9 mouse cellular contexts compared by ENCODE assay signal in genomic region chr4:57279229-57279628, GRCm38 (mm10). TPM values are rescaled to one million over a fixed set of nuclear protein-coding genes. Genes with fewer than 3 reads are reported as not detected.
DNase-seq lines count a peak whose midpoint lies in the region; ATAC-seq and TF ChIP-seq lines count a peak whose summit lies in the region.
"Had no signal": no experiment of that assay in that cellular context is flagged by ENCODE, and none has a peak within 500 bp of the region (broad histone marks: within the 10 kb centered on the region; RNA-seq: fewer than 3 reads in every experiment).

No protein-coding gene starts in this region.

- H3K4me1 ChIP-seq in liver, adult 2 months (ENCODE audit: control insufficient read depth, insufficient read depth, low read length): peaks cover 30% of the 10 kb centered on the region
- H3K4me1 ChIP-seq in liver, embryonic 11.5 days (replicated peaks; ENCODE audit: control insufficient read depth, insufficient read depth, low read length): no peaks in the 10 kb centered on the region
- peaks cover 5% of the 10 kb centered on the region; the same call in 1 of the 2 replicates for H3K4me1 ChIP-seq in midbrain, embryonic 16.5 days (ENCODE audit: control insufficient read depth, insufficient read depth, low read length)

- no peaks in the 10 kb centered on the region for H3K9me3 ChIP-seq in liver, embryonic 11.5 days (ENCODE audit: control insufficient read depth, low read length)
- no peaks in the 10 kb centered on the region for H3K9me3 ChIP-seq in midbrain, embryonic 16.5 days (replicated peaks; ENCODE audit: control insufficient read depth, low read length, poor library complexity, severe bottlenecking)
- H3K9me3 ChIP-seq: lung, embryonic 15.5 days had no signal

- no peaks in the 10 kb centered on the region for H3K36me3 ChIP-seq in liver, adult 2 months (ENCODE audit: control insufficient read depth, insufficient read depth, low read length)
- H3K36me3 ChIP-seq in liver, embryonic 11.5 days (ENCODE audit: control insufficient read depth, insufficient read depth, low read length): no peaks in the 10 kb centered on the region
- no peaks in the 10 kb centered on the region for H3K36me3 ChIP-seq in midbrain, embryonic 16.5 days (ENCODE audit: control insufficient read depth, insufficient read depth, low read length)
- H3K36me3 ChIP-seq: lung, embryonic 15.5 days had no signal

- peak overlapping the region; percentile 27; the same call in 1 of the 2 replicates for H3K9ac ChIP-seq in liver, adult 2 months (ENCODE audit: low read depth, low read length)
- no peak overlapping the region for H3K9ac ChIP-seq in liver, embryonic 11.5 days (ENCODE audit: low read depth, low read length)
- no peak overlapping the region for H3K9ac ChIP-seq in midbrain, embryonic 16.5 days (ENCODE audit: low read depth, low read length)
- H3K9ac ChIP-seq: lung, embryonic 15.5 days had no signal

- H3K4me3 ChIP-seq in liver, adult 2 months (ENCODE audit: insufficient read depth, low read depth, low read length): no peak overlapping the region
- H3K4me3 ChIP-seq in liver, embryonic 11.5 days (ENCODE audit: low read depth, low read length): no peak overlapping the region
- no peak overlapping the region for H3K4me3 ChIP-seq in midbrain, embryonic 16.5 days (ENCODE audit: low read depth, low read length)
- H3K4me3 ChIP-seq: lung, embryonic 15.5 days had no signal

- intact Hi-C loops in left cerebral cortex, postnatal 4 days (cut with DNase I): no loop called here

- no peak overlapping the region for H3K4me2 ChIP-seq in liver, embryonic 11.5 days
- H3K4me2 ChIP-seq in midbrain, embryonic 16.5 days (ENCODE audit: low read length): no peak overlapping the region

- no peak for DNase-seq in liver, adult 2 months (ENCODE audit: extremely low read depth, low read depth, low spot score)
- DNase-seq in liver, embryonic 11.5 days (ENCODE audit: low spot score): no peak
- peak; percentile 69 for DNase-seq in kidney, postnatal 14 days
- peak; percentile 49 for DNase-seq in urinary bladder, adult 2 months (ENCODE audit: low spot score)
- DNase-seq in spleen, adult 18-20 months: no peak
- no peak for DNase-seq in left cerebral cortex, postnatal 4 days

- H3K27ac ChIP-seq in liver, adult 2 months (replicated peaks; ENCODE audit: insufficient read depth, low read depth, low read length): 0 out of 2 replicates have a peak overlapping the region, but pooled peaks have one; percentile 34
- H3K27ac ChIP-seq in liver, embryonic 11.5 days (ENCODE audit: low read depth, low read length): no peak overlapping the region
- H3K27ac ChIP-seq in midbrain, embryonic 16.5 days (ENCODE audit: low read length): no peak overlapping the region
- H3K27ac ChIP-seq: lung, embryonic 15.5 days had no signal

- 12% methylated on average over 8 of the region's 8 CpGs for WGBS in liver, adult 2 months
- 33% methylated on average over 8 of the region's 8 CpGs for WGBS in liver, embryonic 11.5 days
- WGBS in midbrain, embryonic 16.5 days: 38% methylated on average over 8 of the region's 8 CpGs

- H3K27me3 ChIP-seq in liver, adult 2 months (ENCODE audit: control insufficient read depth, insufficient read depth, low read length): no peaks in the 10 kb centered on the region
- H3K27me3 ChIP-seq in liver, embryonic 11.5 days (replicated peaks; ENCODE audit: control insufficient read depth, insufficient read depth, low read length): no peaks in the 10 kb centered on the region
- no peaks in the 10 kb centered on the region for H3K27me3 ChIP-seq in midbrain, embryonic 16.5 days (ENCODE audit: control insufficient read depth, insufficient read depth, low read depth, low read length)

- no peak for TF ChIP-seq CTCF in liver, adult 2 months (IDR thresholded peaks at IDR 0.05; ENCODE audit: low read depth, low read length)

- TF ChIP-seq POLR2A in liver, adult 2 months (IDR thresholded peaks at IDR 0.05; ENCODE audit: extremely low read depth, insufficient read depth, low read length): no peak

- peaks cover 4% of the 10 kb centered on the region; the same call in 1 of the 2 replicates for H3K79me2 ChIP-seq in liver, adult 2 months (ENCODE audit: control insufficient read depth, insufficient read depth, low read length)

- ATAC-seq in liver, embryonic 11.5 days (replicated peaks; ENCODE audit: low FRiP score): no peak
- ATAC-seq in activated CD4-positive, CD25-positive, alpha-beta regulatory T cell, adult 4 months: peak; percentile 51
- no peak for ATAC-seq in midbrain, embryonic 16.5 days

RNA-seq across cellular contexts. Expression of gene Ptpn3, which starts 22.4 kb away (rescaled TPM):
- total RNA-seq in liver, adult 2 months (2014; rRNA removed): 18.4 and 27.8 TPM in 2 replicates
- polyA plus RNA-seq in liver, adult 2 months (2012; rRNA removed): 11.8 and 12.7 TPM in 2 replicates
- polyA plus RNA-seq in liver, embryonic 11.5 days (2014; fragmentation: Nextera tagmentation; extraction: Ambion mirVana): 0.68 and 0.89 TPM in 2 replicates
- polyA plus RNA-seq in activated CD4-positive, CD25-positive, alpha-beta regulatory T cell, adult 4 months (2017; shearing (Covaris generic)): 1 to 10 TPM; 1.6 to 2.0 TPM
- 22.1 and 23.5 TPM in 2 replicates for polyA plus RNA-seq in urinary bladder, adult 2 months (2012; rRNA removed)
- polyA plus RNA-seq in midbrain, embryonic 16.5 days (2015; fragmentation: Nextera tagmentation; extraction: Ambion mirVana): 2.3 and 3.0 TPM in 2 replicates
- total RNA-seq in left cerebral cortex, postnatal 4 days (2021): 10 to 100 TPM in 1 of 2 experiments, 1 to 10 TPM in 1; 9.6 to 12.1 TPM

Comparison
In these comparisons a context has a peak if more than half of its experiments do, and no peak if none do; other contexts are left out.
1. DNase-seq: peak in kidney, postnatal 14 days (single experiment) and urinary bladder, adult 2 months (single experiment); none in liver, adult 2 months (single experiment), liver, embryonic 11.5 days (single experiment), spleen, adult 18-20 months (0 of 2) and left cerebral cortex, postnatal 4 days (single experiment).